ENCODE assay signal across 11 mouse cellular contexts in the genomic region with DNA sequence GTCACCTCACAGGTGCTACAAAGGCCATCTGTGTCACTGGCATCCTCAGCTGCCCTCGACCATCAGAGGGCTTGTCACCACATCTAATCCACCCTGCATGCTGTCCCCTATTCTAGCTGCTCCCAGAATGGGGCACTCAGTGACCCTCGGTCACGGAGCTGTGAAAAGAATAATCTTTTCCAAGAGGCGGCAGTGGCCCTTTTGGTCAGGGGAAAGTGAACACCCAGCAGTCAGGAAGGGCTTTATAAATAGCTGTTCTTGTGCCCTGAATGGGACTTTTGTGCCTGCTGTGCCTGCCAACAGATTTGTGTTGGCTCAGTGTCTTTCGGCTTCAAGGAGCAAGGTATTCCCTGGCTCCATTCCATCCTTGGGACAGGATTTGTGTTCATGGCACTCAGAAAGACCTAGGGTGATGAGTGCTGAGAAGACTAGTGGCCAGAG.
DNase-seq lines count a peak whose midpoint lies in the region; ATAC-seq and TF ChIP-seq lines count a peak whose summit lies in the region.
"Had no signal": no experiment of that assay in that cellular context is flagged by ENCODE, and none has a peak within 500 bp of the region (broad histone marks: within the 10 kb centered on the region; RNA-seq: fewer than 3 reads in every experiment).

No protein-coding gene starts in this region.

- H3K4me1 ChIP-seq in kidney, embryonic 14.5 days (ENCODE audit: control insufficient read depth, insufficient read depth, low read length) = no peaks in the 10 kb centered on the region
- H3K4me1 ChIP-seq in heart, postnatal 0 days (ENCODE audit: control insufficient read depth, insufficient read depth) = peaks cover 34% of the 10 kb centered on the region; the same call in 1 of the 2 replicates
- H3K4me1 ChIP-seq: midbrain, embryonic 15.5 days had no signal

- TF ChIP-seq EP300 in heart, postnatal 0 days (IDR thresholded peaks at IDR 0.05; ENCODE audit: low read depth) = no peak

- no peak for ATAC-seq in kidney, embryonic 14.5 days (ENCODE audit: low FRiP score, low TSS enrichment)
- ATAC-seq in heart, postnatal 0 days (ENCODE audit: insufficient read depth, low read depth) = peak; percentile 84
- ATAC-seq: inflammation-experienced regulatory T-cells, adult 6 months; midbrain, embryonic 15.5 days had no signal

- H3K4me3 ChIP-seq in kidney, embryonic 14.5 days (ENCODE audit: low read length) = no peak overlapping the region
- no peak overlapping the region for H3K4me3 ChIP-seq in heart, postnatal 0 days (ENCODE audit: low read depth, low read length)
- H3K4me3 ChIP-seq: midbrain, embryonic 15.5 days had no signal

- H3K27ac ChIP-seq in kidney, embryonic 14.5 days (ENCODE audit: low read depth, low read length) = no peak overlapping the region
- peak overlapping the region; percentile 86 for H3K27ac ChIP-seq in heart, postnatal 0 days (ENCODE audit: low read depth)
- H3K27ac ChIP-seq: midbrain, embryonic 15.5 days had no signal

- no peak; the same call in 1 of the 2 replicates for TF ChIP-seq CTCF in heart, postnatal 0 days (IDR thresholded peaks at IDR 0.05; ENCODE audit: low read depth)

- H3K9me3 ChIP-seq in kidney, embryonic 14.5 days (ENCODE audit: control insufficient read depth, low read length) = no peaks in the 10 kb centered on the region; the same call in 1 of the 2 replicates
- H3K9me3 ChIP-seq in heart, postnatal 0 days (replicated peaks; ENCODE audit: control insufficient read depth, low read length) = no peaks in the 10 kb centered on the region
- H3K9me3 ChIP-seq: midbrain, embryonic 15.5 days had no signal

- DNase-seq in kidney, adult 8-10 months = peak; percentile 46 to 64
- peak; percentile 48 for DNase-seq in cerebellum, adult 11 months
- peak; percentile 83 for DNase-seq in cerebellum, adult 9-10 months
- peak; percentile 86 for DNase-seq in heart, postnatal 0 days (ENCODE audit: low spot score)
- DNase-seq in layer of hippocampus, adult 9-11 months = no peak
- DNase-seq in ovary, postnatal 36 days (ENCODE audit: low spot score) = no peak
- DNase-seq: lung, adult 18-20 months; thymus, postnatal 14 days had no signal

- no peak overlapping the region for H3K4me2 ChIP-seq in kidney, embryonic 14.5 days (replicated peaks; ENCODE audit: low read depth, low read length)
- no peak overlapping the region for H3K4me2 ChIP-seq in heart, postnatal 0 days (ENCODE audit: low read depth, low read length)
- H3K4me2 ChIP-seq: midbrain, embryonic 15.5 days had no signal

- H3K36me3 ChIP-seq in kidney, embryonic 14.5 days (ENCODE audit: control insufficient read depth, insufficient read depth, low read length) = no peaks in the 10 kb centered on the region
- no peaks in the 10 kb centered on the region for H3K36me3 ChIP-seq in heart, postnatal 0 days (replicated peaks; ENCODE audit: control insufficient read depth, insufficient read depth, low read length)
- H3K36me3 ChIP-seq: midbrain, embryonic 15.5 days had no signal

- WGBS in kidney, embryonic 14.5 days = 40% methylated on average over 5 of the region's 5 CpGs
- WGBS in heart, postnatal 0 days = 18% methylated on average over 5 of the region's 5 CpGs

- no peak overlapping the region for H3K9ac ChIP-seq in kidney, embryonic 14.5 days (ENCODE audit: low read depth, low read length)
- no peak overlapping the region for H3K9ac ChIP-seq in heart, postnatal 0 days (replicated peaks; ENCODE audit: low read depth, low read length)
- H3K9ac ChIP-seq: midbrain, embryonic 15.5 days had no signal

- H3K27me3 ChIP-seq in kidney, embryonic 14.5 days (ENCODE audit: control insufficient read depth, insufficient read depth, low read length) = no peaks in the 10 kb centered on the region
- H3K27me3 ChIP-seq in heart, postnatal 0 days (ENCODE audit: control insufficient read depth, insufficient read depth, low read length) = no peaks in the 10 kb centered on the region
- H3K27me3 ChIP-seq: midbrain, embryonic 15.5 days had no signal

Comparison
In these comparisons a context has a peak if more than half of its experiments do, and no peak if none do; other contexts are left out.
1. DNase-seq: peak in kidney, adult 8-10 months (2 of 2), cerebellum, adult 11 months (single experiment), cerebellum, adult 9-10 months (single experiment) and heart, postnatal 0 days (single experiment); none in layer of hippocampus, adult 9-11 months (single experiment) and ovary, postnatal 36 days (single experiment).